Mouse (Mus musculus): ENCODE data around the gene Slc25a41.
A peak's percentile ranks its signal among the peaks of the same experiment; 100 is the strongest.
"Not testable (repeated sequence)": the region's sequence is repeated elsewhere in the genome, so short reads cannot be mapped to it uniquely, and the experiment has no call there.

The Slc25a41 gene

DNA sequence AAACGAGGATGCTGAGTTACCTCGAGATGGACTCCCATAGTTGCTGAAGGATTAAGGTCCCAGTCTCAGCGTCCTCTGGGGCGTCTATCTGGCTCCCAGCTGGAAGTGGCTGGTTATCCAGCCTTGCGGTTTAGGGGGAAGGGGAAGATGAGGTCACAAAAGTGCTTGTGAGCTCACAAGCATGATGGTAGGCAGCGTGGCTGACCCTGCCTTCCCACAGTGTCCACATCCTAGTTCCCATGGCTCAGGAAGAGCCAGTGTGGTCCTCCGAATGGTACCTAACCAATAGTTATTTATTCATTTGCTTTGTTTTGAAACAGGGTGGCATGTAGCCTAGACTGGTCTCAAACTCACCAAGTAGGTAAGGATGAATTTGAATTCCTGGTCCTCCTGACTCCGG lies at the start of gene Slc25a41:
TSS of gene Slc25a41 (minus strand) at position 101 of the 400 bp plus-strand sequence.
- DNase-seq (ENCODE audit: low spot score in 2 of 2): no peak

- peak; percentile 52 to 71 for DNase-seq (ENCODE audit: low spot score in 2 of 2)
Measured at GRCm38 (mm10) chr17:57087049-57087832, 45.8 kb upstream of the Slc25a41 start, which contains the start of gene Tubb4a. Gene Tubb4a, minus strand, starts transcription at chr17:57087782.

GRCm38 (mm10) chr17:57085970-57086757 lies 44.7 kb upstream of the Slc25a41 start:
- peak in 1 of 2 experiments; percentile 46 for DNase-seq (ENCODE audit: low spot score in 2 of 2)

DNA sequence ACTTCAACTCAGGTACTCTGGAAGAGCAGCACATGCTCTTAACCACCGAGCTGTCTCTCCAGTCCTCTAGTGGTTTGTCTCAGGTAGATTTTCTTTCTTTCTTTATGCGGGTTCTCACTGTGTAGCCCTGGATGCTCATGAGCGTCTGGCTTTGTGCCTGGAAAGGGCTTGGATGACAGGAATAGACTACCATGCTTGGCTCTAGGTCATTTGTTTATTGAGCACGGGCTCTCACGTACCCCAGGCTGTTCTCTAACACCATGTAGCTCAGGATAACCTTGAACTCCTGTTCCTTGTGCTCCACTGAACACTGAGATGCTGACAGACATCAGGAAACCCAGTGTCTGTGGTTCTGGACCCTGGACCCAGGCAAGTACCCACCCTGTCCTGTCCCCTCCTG lies 41.0 kb upstream of the Slc25a41 start:
- no peak for DNase-seq (ENCODE audit: low spot score in 2 of 2)

- DNase-seq (ENCODE audit: low spot score in 2 of 2): no peak
Measured at GRCm38 (mm10) chr17:57081234-57081842, 39.9 kb upstream of the Slc25a41 start.

DNA sequence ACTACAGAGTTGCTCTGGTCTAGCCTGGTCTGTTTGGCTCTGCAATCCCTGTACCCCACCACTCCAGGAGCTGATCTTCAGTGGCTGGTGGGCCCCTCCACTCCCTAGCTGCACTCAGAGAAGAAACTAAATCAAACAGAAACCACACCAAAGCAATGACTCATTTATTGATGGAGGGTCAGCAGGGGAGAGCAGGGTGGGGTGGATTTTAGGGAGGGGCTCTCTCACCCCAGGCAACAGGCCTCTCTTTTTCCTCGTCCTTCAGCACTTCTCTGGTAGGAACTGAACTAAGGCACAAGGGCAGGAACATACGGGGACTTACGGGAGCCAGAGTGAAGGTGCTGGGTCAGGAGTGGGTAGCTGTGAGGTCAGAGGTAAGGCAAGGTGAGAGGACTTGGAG lies 38.5 kb upstream of the Slc25a41 start:
- DNase-seq (ENCODE audit: low spot score in 2 of 2): no peak

GRCm38 (mm10) chr17:57078336-57078735 lies 36.9 kb upstream of the Slc25a41 start, which contains the start of gene Dennd1c:
Gene Dennd1c, minus strand, starts transcription at chr17:57078514.
- DNase-seq (ENCODE audit: low spot score in 2 of 2): no peak

- no peak for DNase-seq (ENCODE audit: low spot score in 2 of 2)
Measured at GRCm38 (mm10) chr17:57076916-57077315, 35.5 kb upstream of the Slc25a41 start.

DNA sequence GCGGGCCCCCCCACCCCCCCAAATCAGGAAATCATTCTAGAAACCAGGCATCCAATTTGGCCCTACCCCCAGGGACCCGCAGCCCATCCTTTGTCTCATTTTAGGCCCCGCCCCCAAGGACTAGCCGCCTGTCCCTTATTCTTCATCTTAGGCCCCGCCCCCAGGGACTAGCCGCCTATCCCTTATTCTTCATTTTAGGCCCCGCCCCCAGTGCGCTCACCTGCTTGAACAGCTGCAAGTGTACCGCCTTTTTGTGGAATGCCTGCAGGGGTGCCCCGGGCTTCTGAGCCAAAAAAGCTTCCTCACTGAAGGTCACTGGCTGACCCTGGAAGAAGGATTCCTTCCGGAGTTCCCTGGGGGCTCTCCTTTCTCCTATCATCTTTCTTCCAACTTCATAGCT lies 29.2 kb upstream of the Slc25a41 start:
- DNase-seq (ENCODE audit: low spot score in 2 of 2): no peak

- DNase-seq (ENCODE audit: low spot score in 2 of 2): no peak
Measured at GRCm38 (mm10) chr17:57070272-57070671, 28.8 kb upstream of the Slc25a41 start.

DNA sequence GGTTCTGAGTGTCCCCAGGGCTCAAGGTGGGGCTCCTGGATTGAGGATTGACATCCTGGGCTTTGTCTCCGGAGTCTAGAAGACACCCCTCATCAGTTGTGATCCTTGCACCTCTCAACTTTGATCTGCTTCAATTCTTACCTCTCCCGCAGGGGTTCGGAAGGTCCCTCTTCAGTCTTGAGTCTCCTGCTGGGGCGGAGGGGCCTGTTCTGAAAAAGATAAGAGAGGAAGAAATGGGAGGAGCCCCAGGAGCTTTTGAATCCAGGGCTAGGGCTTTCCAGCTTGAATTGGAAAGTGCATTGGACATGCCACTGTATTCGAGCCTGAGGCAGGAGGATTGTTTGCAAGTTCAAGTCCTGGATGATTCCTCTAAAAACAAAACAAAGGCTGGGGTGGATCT lies 25.5 kb upstream of the Slc25a41 start:
- no peak for DNase-seq (ENCODE audit: low spot score in 2 of 2)

GRCm38 (mm10) chr17:57063031-57063430 lies 21.6 kb upstream of the Slc25a41 start:
- DNase-seq (ENCODE audit: low spot score in 2 of 2): no peak

DNA sequence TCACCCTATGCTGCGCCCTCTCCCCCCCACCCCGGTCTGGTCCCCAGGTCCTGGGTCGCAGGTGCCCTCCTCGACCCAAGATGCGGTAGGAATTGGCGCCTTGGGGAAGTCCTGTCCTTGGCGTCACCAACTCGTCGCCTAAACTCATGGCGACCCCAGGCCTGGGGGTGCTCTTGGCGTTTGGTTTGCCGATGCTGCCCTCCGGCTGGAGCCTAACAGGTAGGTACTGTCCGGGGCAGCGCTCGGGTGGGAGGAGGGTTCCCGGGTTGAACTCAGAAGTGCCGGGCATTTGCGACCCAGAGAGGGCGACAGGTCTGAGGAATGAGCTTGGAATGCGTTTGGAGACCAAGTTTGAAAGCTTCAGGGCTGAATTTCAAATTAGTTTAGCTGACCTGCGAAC lies 21.1 kb upstream of the Slc25a41 start:
- DNase-seq (ENCODE audit: low spot score in 2 of 2): no peak

- DNase-seq (ENCODE audit: low spot score in 2 of 2): no peak
Measured at GRCm38 (mm10) chr17:57062011-57062521, 20.6 kb upstream of the Slc25a41 start.

- no peak for DNase-seq (ENCODE audit: low spot score in 2 of 2)
Measured at GRCm38 (mm10) chr17:57061069-57061468, 19.6 kb upstream of the Slc25a41 start.

- peak; percentile 80 to 91 for DNase-seq (ENCODE audit: low spot score in 2 of 2)
Measured at GRCm38 (mm10) chr17:57060231-57060801, 18.9 kb upstream of the Slc25a41 start.

DNA sequence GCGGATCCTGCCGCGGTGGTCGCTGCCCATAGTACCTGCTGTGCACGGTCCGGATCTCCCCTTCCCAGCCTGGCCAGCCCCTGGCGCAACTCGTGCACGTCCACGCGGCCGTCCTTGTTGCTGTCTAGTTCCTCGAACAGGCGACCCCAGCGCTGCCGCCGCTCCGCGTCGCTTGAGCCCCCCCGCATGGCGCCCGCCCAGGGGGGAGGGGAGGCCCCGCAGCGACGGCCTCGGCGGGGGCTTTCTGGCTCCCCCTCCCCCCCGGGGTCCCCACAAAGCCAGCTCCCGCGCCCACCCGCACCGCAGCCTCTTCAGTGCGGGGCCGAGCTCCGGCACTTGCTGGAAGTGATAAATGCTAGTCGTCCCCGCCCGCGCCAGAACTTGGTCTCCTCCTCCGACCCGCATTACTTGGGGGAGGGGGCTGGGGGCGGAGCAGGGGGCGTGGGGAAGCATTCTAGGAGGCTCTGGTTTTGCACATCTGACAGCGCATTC lies 18.1 kb upstream of the Slc25a41 start, which contains the start of gene Slc25a23:
TSS of gene Slc25a23 (minus strand) at position 378 of the 492 bp plus-strand sequence.
- DNase-seq (ENCODE audit: low spot score in 2 of 2): peak; percentile 65 to 76

DNA sequence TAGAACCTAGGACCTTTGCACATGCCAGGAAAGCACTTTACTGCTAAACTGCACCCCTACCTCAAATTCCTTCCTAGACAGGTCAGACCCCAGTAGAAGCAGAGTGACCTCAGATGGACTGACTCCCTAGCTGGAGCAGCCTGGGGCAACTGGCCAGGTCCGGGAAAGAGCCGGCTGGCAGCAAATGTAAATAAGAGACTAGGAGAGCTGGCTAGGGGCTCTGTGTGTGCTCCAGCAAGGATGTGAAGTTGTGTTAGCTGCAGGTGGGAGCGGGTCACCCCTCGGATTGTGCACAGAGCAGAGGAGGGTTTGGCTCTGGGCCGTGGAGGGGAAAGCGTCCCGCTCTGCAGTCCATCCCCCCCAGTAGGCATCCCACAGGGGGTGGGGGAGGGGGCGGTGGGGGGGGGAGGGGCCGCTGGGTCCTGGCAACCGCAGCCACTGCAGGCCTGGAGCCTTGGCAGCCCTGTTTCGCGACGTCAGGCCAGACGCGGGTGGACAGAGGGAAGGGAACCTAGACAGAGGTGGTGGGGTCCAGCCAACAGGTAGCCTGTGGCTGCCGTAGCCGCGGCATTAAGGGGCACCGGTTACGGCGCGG lies 17.5 kb upstream of the Slc25a41 start, which contains the start of gene Crb3:
TSS of gene Crb3 (plus strand) at position 215 of the 595 bp plus-strand sequence.
- peak in 1 of 2 experiments; percentile 34 for DNase-seq (ENCODE audit: low spot score in 2 of 2)

- DNase-seq (ENCODE audit: low spot score in 2 of 2): no peak
Measured at GRCm38 (mm10) chr17:57056246-57056645, 14.8 kb upstream of the Slc25a41 start.

GRCm38 (mm10) chr17:57051679-57052078 lies 10.2 kb upstream of the Slc25a41 start:
- not testable (repeated sequence) for DNase-seq (ENCODE audit: low spot score in 2 of 2)

GRCm38 (mm10) chr17:57048816-57049215 lies 7.4 kb upstream of the Slc25a41 start:
- DNase-seq (ENCODE audit: low spot score in 2 of 2): no peak

Data from cerebellum, postnatal 4 days (tissue).